Mouse (Mus musculus) brain, adult 10 weeks (tissue): Measurements from ENCODE around the gene Ogdh. TPM values are rescaled to one million over a fixed set of nuclear protein-coding genes. Genes with fewer than 3 reads are reported as not detected.

ENCODE experiments used
- polyA plus RNA-seq: library from polyadenylated mRNA; stranded (reverse); fragments of 350-450 nt; fragmentation: Illumina TruSeq; extraction: RNeasy Lipid Tissue Mini Kit (QIAGEN cat#74804); gene quantifications from one replicate; pipeline ENCODE4 v1.2.3, GENCODE M21; 2015; ENCODE audit warnings: low read depth, low replicate concordance

Gene Ogdh
- 163 TPM for polyA plus RNA-seq

DNA sequence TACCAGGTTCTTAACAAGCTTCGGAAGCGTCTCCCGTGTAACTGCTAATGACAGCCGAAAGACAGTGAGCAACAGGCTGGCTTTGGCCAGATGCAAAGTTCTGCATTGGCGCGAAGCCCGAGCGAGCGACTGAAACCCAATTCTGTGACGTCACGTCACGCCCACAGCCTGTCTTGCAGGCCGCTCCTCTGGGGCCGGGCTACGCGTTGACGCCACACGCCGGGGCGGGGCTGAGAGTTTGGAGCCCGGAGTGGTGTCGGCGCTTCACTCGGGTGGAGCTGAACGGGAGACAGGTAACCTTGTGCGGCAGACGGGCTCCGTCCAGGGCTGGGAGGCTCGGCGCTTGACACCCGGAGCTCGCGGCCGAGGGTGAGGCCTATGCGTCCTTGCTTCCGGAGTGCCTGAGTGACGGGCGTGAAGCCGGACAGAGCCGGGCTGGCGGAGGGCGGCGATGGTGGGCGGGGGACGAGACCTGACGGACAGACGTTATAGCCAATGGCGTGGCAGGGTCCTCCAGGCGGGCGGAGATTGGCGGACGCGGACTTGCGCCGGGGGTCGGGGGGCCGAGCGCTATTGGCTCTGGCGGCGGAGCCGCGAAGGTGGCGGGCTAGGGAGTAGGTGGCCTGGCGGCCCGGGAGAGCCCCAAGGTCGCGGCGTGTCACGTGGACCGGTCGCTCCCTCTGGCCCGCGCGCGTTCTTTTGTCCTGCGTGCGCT is at the start of gene Ogdh:
TSS of gene Ogdh (plus strand) at position 233 of the 715 bp plus-strand sequence.

DNA sequence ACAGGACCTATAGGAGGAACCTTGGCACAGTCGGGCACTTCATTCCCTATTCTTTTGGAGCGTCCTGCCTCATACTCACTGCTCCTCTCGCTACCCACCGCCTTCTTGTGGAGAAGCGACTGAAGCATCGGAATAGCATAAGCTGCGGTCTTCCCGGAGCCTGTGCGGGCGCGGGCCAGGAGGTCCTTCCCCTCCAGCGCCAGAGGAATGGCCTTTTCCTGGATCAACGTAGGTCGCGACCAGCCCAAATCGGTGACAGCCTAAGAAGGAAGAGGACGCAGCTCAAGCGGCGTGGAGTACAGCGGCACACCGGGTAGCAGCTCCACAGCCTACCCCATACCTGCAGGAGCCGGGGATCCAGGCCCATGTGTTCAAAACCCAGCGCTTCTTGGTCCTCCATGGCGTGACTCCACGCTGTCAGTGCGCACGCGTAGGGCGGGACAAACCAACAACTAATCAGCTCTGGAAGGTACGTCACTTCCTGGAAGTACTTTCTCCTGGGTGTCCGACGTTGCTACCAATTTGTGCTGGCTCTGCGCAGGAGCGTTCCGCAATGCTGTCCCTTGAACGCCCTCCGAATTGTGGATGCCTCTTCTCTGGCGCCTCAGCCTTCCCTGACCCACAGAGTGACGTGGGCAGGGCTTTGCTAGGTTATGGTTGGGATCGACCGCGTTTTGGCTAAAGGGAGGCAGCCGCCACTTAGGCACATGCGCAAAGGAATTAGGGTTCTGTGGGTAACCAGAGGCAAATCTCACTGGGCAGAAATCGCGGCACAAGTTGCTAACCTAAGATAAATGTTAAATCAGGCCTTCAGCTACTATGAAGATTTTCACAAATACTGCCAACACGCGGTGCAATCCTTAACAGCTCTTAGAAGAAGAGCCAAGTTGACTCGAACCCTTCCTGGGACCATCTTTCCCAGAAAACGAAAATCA is 23.8 kb upstream of the Ogdh start, which contains the start of gene Ddx56:
TSS of gene Ddx56 (minus strand) at position 453 of the 935 bp plus-strand sequence.

DNA sequence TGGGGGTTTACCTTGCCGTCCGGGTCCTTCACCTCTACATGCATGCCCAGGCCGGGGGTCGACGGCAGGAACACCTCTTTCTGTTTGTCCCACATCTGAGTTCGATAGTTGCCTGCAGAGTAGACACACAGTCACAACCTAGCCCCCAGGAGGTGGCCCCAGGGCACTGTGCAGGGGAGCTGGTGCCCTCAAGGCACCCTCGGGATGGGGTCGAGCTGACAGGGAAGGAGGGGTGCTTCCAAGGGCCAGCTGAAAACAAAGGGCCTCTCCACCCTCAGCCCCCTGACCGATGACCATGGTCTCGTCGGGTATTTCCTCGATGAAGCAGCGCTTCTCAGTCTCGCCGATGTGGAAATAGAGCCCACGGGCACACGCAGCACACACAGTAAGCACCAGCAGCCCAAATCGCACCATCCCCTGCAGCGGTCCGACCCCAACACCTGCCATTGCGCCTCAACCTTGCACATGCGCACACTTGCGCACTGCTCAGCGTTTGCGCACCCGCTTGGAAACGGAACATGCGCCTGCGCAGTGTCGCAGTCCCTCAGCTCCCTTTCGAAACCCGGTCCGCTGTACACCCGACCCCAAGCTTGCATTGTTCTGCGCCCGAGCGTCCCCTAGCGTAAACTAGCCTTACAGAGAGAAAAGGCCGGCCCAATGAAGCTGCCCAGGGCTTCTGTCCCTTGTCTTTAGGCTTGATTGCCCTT is 16.9 kb upstream of the Ogdh start, which contains the start of gene Tmed4:
TSS of gene Tmed4 (minus strand) at position 484 of the 707 bp plus-strand sequence.

DNA sequence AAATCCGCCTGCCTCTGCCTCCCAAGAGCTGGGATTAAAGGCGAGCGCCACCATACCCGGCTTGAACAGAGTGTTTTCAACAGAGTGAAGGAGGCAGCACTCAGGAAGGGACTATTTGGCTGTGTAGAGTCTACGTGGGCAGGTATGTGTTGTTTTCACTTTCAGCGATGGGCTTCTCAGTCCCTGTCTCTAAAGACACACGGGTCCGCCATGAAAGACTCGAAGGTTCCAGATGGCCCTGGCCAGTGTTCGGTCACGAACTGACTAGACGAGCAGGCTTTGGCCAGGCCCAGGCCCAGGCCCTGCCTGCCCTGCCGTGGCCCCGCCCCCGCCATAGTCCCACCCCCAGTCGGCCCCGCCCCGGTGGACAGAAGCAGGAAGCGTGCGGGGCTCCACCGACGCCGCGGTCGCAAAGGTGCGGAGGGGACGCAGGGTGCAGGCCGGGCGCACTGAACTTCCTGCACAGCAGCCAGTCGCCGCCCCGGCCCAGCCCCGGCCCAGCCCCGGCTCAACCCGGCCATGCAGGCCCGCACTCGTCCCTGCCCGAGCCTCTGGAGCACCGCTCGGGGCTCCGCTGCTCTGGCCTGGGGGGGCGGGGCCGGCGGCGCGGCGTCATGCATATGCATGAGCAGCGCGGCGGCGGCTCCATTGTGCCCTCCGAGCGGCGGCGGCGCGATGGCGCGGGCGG is 97.4 kb downstream of the Ogdh start, which contains the start of gene Zmiz2:
TSS of gene Zmiz2 (plus strand) at position 349 of the 688 bp plus-strand sequence.

Other genes with a start within 250 kb of the Ogdh start
- 438 TPM for gene Camk2b, start 225.3 kb upstream of the Ogdh start, polyA plus RNA-seq
- gene A730071L15Rik, start 91.6 kb upstream of the Ogdh start, polyA plus RNA-seq: 0.46 TPM
- gene Nudcd3, start 91.2 kb upstream of the Ogdh start, polyA plus RNA-seq: 98.7 TPM
- 0.97 TPM for gene Npc1l1, start 61.5 kb upstream of the Ogdh start, polyA plus RNA-seq
- gene Ddx56, start 23.9 kb upstream of the Ogdh start, polyA plus RNA-seq: 40.0 TPM
- gene Tmed4, start 16.8 kb upstream of the Ogdh start, polyA plus RNA-seq: 94.1 TPM
- 132 TPM for gene Zmiz2, start 97.4 kb downstream of the Ogdh start, polyA plus RNA-seq
- gene Ppia, start 123.8 kb downstream of the Ogdh start, polyA plus RNA-seq: 3,507 TPM
- 88.1 TPM for gene H2afv, start 152.8 kb downstream of the Ogdh start, polyA plus RNA-seq
- gene Purb, start 184.3 kb downstream of the Ogdh start, polyA plus RNA-seq: 168 TPM
- gene Myo1g, start 229.3 kb downstream of the Ogdh start, polyA plus RNA-seq: 0.18 TPM